Mouse (Mus musculus) liver, adult 2 months (tissue): ENCODE data around the gene 9130019O22Rik. TPM values are rescaled to one million over a fixed set of nuclear protein-coding genes. Genes with fewer than 3 reads are reported as not detected.
"Not testable (repeated sequence)": the region's sequence is repeated elsewhere in the genome, so short reads cannot be mapped to it uniquely, and the experiment has no call there.

Experiments used
- DNase-seq: peaks from one replicate; pipeline ENCODE4 v3.0.0-alpha.2; 2011; ENCODE audit warnings: low read depth, low spot score; ENCODE audit errors: extremely low read depth
- H3K27ac ChIP-seq: fragments of 200-500 bp; replicated peaks from 2 replicates; pipeline ENCODE4 v1.5.1; 2012; ENCODE audit warnings: low read depth, mild to moderate bottlenecking, control low read depth, inconsistent platforms, low read length; ENCODE audit not compliant: insufficient read depth
- H3K27me3 ChIP-seq: fragments of 200-500 bp; 2 replicates; pipeline ENCODE4 v1.6.1; 2012; ENCODE audit warnings: mild to moderate bottlenecking, moderate library complexity, low read length, inconsistent platforms; ENCODE audit not compliant: control insufficient read depth, insufficient read depth
- H3K36me3 ChIP-seq: fragments of 200-500 bp; 2 replicates; pipeline ENCODE4 v1.6.1; 2012; ENCODE audit warnings: low read length, inconsistent platforms; ENCODE audit not compliant: control insufficient read depth, insufficient read depth
- H3K4me1 ChIP-seq: fragments of 200-500 bp; 2 replicates; pipeline ENCODE4 v1.6.1; 2011; ENCODE audit warnings: low read length; ENCODE audit not compliant: control insufficient read depth, insufficient read depth
- H3K4me3 ChIP-seq: fragments of 200-500 bp; 2 replicates; pipeline ENCODE4 v1.5.1; 2011; ENCODE audit warnings: low read depth, mild to moderate bottlenecking, control low read depth, low read length, moderate library complexity; ENCODE audit not compliant: insufficient read depth
- H3K79me2 ChIP-seq: fragments of 200-500 bp; 2 replicates; pipeline ENCODE4 v1.6.1; 2012; ENCODE audit warnings: inconsistent platforms, mild to moderate bottlenecking, low read length, moderate library complexity; ENCODE audit not compliant: control insufficient read depth, insufficient read depth
- H3K9ac ChIP-seq: fragments of 200-500 bp; 2 replicates; pipeline ENCODE4 v1.6.1; 2012; ENCODE audit warnings: low read depth, mild to moderate bottlenecking, control low read depth, inconsistent platforms, low read length
- CTCF ChIP-seq: fragments of 200-500 bp; IDR thresholded peaks from 2 replicates; pipeline ENCODE4 v1.5.1; 2011; ENCODE audit warnings: low read depth, low read length, control low read depth
- POLR2A ChIP-seq: fragments of 200-500 bp; IDR thresholded peaks from 2 replicates; pipeline ENCODE4 v1.6.1; 2011; ENCODE audit warnings: low read length, control low read depth; ENCODE audit not compliant: insufficient read depth; ENCODE audit errors: extremely low read depth
- WGBS: fragments of 180-500 bp; shearing (Covaris S2); methylation state at CpG from one replicate; pipeline ENCODE4 v1.1.7; 2018; 5-methylcytosine and 5-hydroxymethylcytosine counted together
- polyA plus RNA-seq: library from polyadenylated mRNA; depleted of rRNA; stranded (reverse); fragments of >200 nt; gene quantifications from 2 replicates; pipeline ENCODE4 v1.2.3, GENCODE M21; 2012
- total RNA-seq: library from RNA; depleted of rRNA; stranded (reverse); fragments of >200 nt; gene quantifications from 2 replicates; pipeline ENCODE4 v1.2.3, GENCODE M21; 2014

The 9130019O22Rik gene
- total and polyA plus RNA-seq, 2 experiments: 2.0 TPM

DNA sequence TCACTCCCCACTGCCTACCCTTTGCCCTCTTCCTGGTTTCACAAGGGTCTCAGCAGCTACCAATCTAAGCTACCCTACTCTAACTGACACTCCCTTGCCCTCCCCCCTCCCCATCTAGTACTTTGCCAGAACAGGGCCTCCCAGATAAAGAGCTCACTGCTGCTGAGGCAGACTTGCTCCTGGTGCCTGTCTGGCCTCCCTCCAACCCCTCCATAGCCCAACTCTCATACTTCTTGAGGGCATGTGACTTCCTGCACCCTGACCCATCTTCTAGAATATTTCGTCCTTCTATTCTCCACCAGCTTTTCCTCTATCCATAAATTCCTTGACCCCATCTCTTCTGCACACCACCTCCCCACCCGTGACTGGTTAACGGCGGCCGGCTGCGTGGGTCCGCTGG is 44.1 kb downstream of the 9130019O22Rik start:
- peaks cover 13% of the 10 kb centered on the region; the same call in 1 of the 2 replicates for H3K79me2 ChIP-seq
- no peak for TF ChIP-seq CTCF
- no peak for TF ChIP-seq POLR2A
- no peaks in the 10 kb centered on the region for H3K36me3 ChIP-seq
- WGBS: 93% methylated on average over 7 of the region's 7 CpGs
- no peak overlapping the region for H3K27ac ChIP-seq
- no peaks in the 10 kb centered on the region for H3K27me3 ChIP-seq
- no peak overlapping the region for H3K4me3 ChIP-seq
- H3K9ac ChIP-seq: no peak overlapping the region
- no peak for DNase-seq
- H3K4me1 ChIP-seq: peaks cover 13% of the 10 kb centered on the region

- Histone ChIP-seq H3K36me3 (no peaks in the 10 kb centered on the region), H3K4me1 (peaks cover 13% of the 10 kb centered on the region), H3K9ac (no peak overlapping the region), H3K27me3 (no peaks in the 10 kb centered on the region), H3K79me2 (peaks cover 13% of the 10 kb centered on the region; the same call in 1 of the 2 replicates), H3K27ac (no peak overlapping the region), H3K4me3 (no peak overlapping the region)
- TF ChIP-seq CTCF (0 out of 2 replicates have a peak, but pooled peaks have one; percentile 10), POLR2A (no peak)
- 30% methylated on average over 4 of the region's 4 CpGs for WGBS
- peak; percentile 29 for DNase-seq
Observed at GRCm38 (mm10) chr7:127342332-127342731, 44.6 kb downstream of the 9130019O22Rik start.

DNA sequence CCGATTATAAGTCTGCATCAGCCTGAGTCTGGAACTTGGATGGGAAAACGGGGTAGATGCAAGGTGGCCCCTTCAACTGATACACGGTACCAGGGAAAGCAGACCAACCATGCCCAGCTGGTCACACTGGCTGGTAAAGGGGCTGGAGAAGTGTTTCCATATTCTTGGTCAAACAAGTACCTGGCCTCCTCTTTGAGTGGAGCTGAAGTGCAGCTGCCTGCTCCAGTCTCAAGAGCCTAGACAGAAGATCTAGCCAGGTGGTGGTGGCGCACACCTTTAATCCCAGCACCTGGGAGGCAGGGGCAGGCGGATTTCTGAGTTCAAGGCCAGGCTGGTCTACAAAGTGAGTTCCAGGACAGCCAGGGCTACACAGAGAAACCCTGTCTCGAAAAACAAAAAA is 45.1 kb downstream of the 9130019O22Rik start:
- not testable (repeated sequence) for H3K27me3 ChIP-seq, DNase-seq, H3K4me3 ChIP-seq, H3K9ac ChIP-seq, H3K36me3 ChIP-seq
- Histone ChIP-seq H3K4me1 (peaks cover 13% of the 10 kb centered on the region), H3K27ac (peak overlapping the region; percentile 3; the same call in 1 of the 2 replicates), H3K79me2 (peaks cover 13% of the 10 kb centered on the region; the same call in 1 of the 2 replicates)
- WGBS: 85% methylated on average over 6 of the region's 6 CpGs

DNA sequence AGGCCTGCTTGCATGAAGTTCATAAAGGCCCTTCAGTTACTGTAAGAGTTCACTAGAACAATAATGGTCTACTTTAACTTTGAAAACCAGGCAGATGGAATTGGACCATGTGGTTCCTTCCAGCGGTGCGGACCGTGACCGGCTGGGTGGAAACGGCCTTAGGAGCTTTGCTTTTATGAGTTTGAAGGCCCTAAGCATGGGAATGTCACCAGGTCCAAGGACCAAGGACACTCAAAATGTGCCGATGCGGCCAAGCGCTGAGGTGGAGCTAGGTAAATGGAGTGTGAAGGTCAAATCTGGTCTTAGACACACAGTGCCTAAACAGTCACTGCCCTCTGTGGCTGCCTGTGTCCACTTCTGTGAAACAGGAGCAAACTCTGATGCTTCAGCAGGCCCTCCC is 45.6 kb downstream of the 9130019O22Rik start:
- peaks cover 11% of the 10 kb centered on the region for H3K4me1 ChIP-seq
- peak overlapping the region; percentile 3; the same call in 1 of the 2 replicates for H3K27ac ChIP-seq
- no peaks in the 10 kb centered on the region for H3K36me3 ChIP-seq
- peak; percentile 89 for DNase-seq
- no peak overlapping the region for H3K4me3 ChIP-seq
- H3K27me3 ChIP-seq: no peaks in the 10 kb centered on the region
- H3K9ac ChIP-seq: no peak overlapping the region
- peaks cover 13% of the 10 kb centered on the region; the same call in 1 of the 2 replicates for H3K79me2 ChIP-seq
- TF ChIP-seq CTCF: no peak
- TF ChIP-seq POLR2A: no peak
- WGBS: 19% methylated on average over 8 of the region's 8 CpGs

DNA sequence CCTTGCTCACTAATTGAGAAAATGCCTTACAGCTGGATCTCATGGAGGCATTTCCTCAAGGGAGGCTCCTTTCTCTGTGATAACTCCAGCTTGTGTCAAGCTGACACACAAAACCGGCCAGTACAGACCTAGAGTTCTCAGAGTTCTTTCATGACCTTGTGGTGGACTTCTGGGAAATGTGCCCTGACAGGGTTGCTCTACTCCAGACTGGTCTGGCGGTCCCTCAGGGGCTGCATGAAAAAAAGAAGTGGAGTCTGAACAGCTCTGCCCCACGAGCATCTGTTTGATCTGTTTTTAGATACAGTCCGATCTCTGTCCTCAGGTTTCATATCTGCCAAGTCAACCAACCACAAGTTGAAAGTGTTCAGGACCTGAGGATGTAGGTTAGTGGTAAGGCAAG is 49.3 kb downstream of the 9130019O22Rik start:
- Histone ChIP-seq H3K4me1 (peaks cover 12% of the 10 kb centered on the region), H3K79me2 (no peaks in the 10 kb centered on the region), H3K36me3 (no peaks in the 10 kb centered on the region), H3K27ac (no peak overlapping the region), H3K4me3 (no peak overlapping the region), H3K9ac (no peak overlapping the region), H3K27me3 (no peaks in the 10 kb centered on the region)
- DNase-seq: no peak
- no peak for TF ChIP-seq CTCF
- no peak for TF ChIP-seq POLR2A
- 52% methylated on average over 4 of the region's 4 CpGs for WGBS

DNA sequence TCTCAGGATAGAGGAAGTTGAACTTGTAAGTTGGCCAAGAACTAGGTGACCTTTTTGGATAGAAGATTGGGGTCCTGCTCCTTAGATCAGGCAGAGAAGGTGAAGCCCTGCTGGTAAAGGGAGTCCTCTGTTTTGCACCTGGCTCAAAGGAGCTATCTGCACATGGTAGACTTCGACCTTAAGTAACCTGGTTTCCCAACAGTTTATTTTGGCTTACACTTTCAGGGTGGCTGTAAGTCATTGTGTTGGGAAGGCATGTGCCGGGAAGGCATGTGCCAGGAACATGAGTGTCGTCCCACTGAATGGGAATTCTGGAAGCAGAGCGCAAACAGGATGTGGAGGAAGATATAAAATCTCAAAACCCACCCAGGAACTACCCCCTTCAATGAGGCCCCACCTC is 51.4 kb downstream of the 9130019O22Rik start:
- DNase-seq: peak; percentile 96
- Histone ChIP-seq H3K79me2 (no peaks in the 10 kb centered on the region), H3K4me3 (no peak overlapping the region), H3K36me3 (no peaks in the 10 kb centered on the region), H3K27ac (no peak overlapping the region), H3K9ac (no peak overlapping the region), H3K27me3 (no peaks in the 10 kb centered on the region), H3K4me1 (peaks cover 4% of the 10 kb centered on the region; the same call in 1 of the 2 replicates)
- TF ChIP-seq POLR2A (no peak), CTCF (no peak)
- WGBS: 23% methylated on average over 4 of the region's 4 CpGs
